Mouse (Mus musculus) monocyte, adult 5-6 weeks (primary cell): Measurements from ENCODE around the gene Pkp4. TPM values are rescaled to one million over a fixed set of nuclear protein-coding genes. Genes with fewer than 3 reads are reported as not detected.

Experiments
- ATAC-seq: fragments of 153-309, 156-312 bp; replicated peaks from 2 replicates; pipeline ENCODE4 v1.8.0; 2017; ENCODE audit warnings: mild to moderate bottlenecking; ENCODE audit not compliant: low TSS enrichment, insufficient number of reproducible peaks, severe bottlenecking, poor library complexity, low FRiP score
- total RNA-seq: library from RNA; stranded (forward); fragments of 200-1000, 200-491, 200-594 nt; gene quantifications from 3 replicates; pipeline ENCODE4 v1.2.3, GENCODE M21; 2017

Gene Pkp4
- total RNA-seq = 16.6 to 23.4 TPM (median 22.2 TPM) in 3 replicates

DNA sequence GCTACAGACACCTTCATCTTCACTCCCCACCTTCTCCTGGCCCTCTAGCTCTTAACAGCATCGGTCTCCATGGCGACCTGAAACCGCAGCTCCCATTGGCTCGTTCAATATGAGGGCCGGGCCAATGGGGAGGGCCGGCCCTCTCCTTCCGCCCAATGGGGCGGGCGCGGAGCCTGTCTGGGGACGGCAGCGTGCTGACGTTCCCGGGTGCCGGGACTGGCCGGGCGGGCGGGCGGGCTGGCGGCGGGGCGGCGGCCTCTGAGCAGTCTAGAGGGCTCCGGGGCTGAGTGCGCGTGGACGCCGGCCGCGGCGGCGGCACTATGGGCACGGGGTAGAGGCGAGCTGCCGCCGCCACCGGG lies at the start of gene Pkp4, which contains the start of gene Ccdc148:
Gene Pkp4 (plus strand): TSS at position 246 of the 359 bp plus-strand sequence.
Gene Ccdc148 (minus strand): TSS at position 79 of the 359 bp plus-strand sequence.
- peak; percentile 96 for ATAC-seq

DNA sequence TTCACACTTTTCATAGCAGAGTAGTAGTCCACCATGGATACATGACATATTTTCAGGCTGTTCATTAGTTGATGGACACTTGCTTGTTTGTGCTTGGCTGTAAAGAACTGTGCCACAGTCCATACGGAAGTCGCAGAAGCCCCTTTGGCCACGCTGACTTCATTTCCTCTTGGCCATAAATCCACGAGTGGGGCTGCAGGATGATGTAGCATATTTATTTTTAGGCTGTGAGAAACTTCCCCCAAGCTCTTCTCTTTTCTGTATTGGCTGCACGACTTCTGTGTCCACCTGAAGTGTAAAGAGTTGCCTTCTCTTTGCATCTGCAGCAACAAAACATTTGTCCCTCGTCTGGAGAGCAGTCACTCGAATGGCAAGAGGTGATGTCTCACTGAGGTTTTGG lies 31.6 kb upstream of the Pkp4 start:
- peak; percentile 63; the same call in 1 of the 2 replicates for ATAC-seq

DNA sequence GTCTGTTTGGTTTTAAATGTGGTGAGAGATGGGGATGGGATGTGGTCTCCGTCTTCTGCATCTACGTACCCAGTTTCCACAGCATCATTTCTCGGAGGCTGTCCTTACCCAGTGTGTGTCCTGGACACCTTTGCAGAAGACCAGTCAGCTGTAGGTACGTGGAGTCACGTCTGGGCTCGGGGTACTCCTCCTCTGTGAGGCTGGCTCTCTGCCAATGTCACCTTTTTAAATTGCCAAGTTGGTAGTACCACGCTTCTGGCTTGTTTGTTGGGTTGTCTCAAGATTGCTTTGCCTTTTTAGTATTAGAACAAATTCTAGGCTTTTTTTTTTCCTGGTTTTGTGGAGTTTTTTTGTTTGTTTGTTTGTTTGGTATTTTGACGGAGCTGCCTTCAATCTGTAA lies 30.8 kb upstream of the Pkp4 start:
- no peak for ATAC-seq

DNA sequence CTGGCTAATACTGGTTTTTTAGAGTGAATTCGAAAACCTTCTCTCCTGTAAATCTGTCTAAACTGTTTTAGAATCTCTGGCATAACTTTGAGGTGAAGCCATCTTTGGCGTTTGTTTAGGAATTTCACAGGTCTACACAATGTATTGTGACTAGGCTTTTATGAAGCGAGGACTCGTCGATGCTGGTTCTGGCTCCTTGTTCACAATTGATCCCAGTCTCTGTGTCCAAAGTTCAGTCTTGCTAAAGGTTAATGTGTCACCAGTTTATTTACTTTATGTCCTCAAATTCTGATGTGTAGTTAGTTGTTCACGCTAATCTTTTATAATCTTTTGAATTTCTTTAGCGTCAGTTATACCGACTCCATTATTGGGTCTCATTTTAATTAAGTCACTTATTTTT lies 29.6 kb upstream of the Pkp4 start:
- ATAC-seq = no peak

DNA sequence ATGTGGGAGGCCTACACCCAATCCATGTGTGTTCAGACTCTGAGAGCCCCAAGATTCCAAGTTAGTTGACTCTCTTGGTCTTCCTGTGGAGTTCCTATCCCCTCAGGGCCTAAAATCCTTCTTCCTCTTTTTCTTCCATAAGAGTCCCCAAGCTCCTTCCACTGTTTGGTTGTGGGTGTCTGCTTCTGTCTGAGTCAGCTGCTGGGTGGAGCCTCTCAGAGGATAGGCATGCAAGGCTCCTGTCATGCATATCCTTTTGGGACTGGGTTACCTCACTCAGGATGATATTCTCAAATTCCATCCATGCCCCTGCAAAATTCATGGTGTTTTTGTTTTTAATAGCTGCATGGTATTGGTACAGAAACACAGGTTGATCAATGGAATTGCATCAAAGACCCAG lies 5.2 kb upstream of the Pkp4 start:
- ATAC-seq = no peak

DNA sequence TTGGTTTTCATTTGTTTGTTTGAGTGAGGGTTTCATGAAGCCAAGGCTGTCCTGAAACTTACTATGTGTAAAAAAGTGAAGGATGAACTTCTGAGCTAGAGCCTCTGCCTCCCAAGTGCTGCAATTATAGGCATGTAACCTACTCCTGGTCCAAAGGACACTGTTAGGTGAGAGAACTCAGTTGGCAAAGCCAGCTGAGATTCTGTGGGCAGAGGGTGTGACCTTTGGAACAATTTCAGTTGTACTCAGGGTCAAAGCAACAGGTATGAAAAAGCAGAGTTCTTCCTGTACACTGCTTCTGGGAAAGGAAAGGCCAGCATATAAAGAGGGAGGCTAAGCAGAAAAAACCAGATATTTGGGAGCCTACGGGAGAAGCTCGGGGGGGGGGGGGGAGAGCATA lies 2.5 kb upstream of the Pkp4 start:
- ATAC-seq = no peak

DNA sequence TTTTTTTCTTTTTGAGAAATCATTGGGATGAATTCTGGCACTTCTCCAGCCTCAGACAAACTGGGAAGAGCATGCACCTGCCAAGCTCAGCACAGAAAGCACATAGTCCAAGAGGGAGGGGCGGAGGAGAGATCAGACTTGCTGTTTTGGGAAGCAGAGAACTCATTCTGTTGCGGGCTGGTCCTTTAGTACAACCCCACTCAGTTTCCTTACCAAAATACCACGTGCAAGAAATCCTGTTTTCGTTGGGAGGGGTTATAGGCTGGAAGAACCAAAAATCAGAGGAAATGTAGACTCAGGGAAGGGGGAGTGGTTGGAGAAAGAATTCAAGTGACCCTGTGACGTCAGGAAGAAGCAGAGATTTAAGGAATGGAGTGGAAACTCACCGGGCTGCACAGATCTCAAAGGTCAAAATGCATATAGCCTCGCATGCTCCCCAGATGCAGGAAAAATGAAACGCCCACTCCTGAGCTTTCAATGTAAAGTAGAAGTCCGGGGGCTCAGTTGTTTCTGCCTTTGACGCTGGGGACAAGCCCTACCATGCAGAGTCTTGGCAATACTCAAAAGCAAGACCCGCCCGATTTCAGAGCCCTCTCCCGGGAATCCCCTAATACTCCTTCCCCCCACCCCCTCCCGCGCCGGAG lies 567 bp upstream of the Pkp4 start:
- ATAC-seq = no peak

DNA sequence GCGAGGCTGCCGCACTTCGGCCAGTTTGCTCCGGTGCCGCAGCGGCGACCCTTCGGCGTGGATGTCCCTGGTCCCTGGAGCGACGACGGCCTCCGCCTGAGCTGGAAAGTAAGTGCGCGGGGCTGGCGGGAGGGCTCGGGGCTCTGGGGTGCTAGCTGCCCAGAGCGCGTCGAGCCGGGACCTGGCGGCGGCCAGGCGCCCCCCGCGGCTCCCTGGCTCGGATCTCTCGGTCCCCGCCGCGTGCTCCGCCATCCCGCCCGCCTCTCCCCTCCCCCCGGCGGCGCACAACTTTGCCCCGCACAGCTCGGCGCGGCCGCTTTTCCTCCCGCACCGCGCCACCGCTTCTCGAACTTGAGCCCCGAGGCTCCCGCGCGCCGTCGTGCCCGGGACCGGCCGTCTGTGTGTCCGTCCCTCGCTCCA lies 381 bp downstream of the Pkp4 start:
- ATAC-seq = no peak

DNA sequence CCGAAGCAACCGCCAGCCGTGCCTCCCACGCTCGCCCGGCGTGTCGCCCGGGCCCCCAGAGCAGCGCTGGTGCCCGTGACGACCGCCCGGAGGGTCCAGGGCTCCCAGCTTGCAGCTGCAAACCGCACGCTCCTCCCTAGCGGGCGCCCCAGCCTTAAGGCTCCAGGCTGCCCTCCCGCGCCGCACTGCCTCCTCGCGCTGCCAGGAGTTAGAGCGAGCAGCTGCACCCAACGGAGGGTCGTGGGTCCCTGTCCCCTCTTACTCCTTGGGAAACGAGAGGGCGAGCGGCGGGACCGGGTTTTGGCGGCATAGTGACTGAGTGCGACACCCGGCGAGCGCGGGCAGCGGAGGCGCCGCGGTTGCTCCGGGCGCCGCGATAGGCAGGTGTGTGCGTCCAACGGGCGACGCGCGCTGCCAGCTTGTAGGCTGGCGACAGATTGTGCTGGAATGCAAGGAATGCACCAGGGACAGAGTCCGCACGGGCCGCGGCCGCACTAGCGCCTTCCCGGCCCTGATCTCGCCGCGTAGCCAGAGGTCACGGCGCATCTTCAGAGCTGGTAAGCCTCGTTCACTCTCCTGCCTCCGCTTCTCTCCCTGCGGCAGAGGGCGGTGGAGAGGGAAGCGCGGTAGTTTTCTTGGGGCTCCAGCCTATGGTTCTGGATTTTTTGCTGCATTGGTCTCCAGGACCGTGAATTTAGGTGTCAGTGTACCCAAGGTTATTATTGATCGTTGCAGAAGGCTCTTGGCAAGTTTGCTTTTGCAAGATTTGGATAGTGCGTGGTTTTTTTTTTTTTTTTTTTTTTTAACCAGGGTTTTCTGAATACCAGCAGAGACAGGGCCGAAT lies 1.0 kb downstream of the Pkp4 start:
- ATAC-seq = peak; percentile 32; the same call in 1 of the 2 replicates

DNA sequence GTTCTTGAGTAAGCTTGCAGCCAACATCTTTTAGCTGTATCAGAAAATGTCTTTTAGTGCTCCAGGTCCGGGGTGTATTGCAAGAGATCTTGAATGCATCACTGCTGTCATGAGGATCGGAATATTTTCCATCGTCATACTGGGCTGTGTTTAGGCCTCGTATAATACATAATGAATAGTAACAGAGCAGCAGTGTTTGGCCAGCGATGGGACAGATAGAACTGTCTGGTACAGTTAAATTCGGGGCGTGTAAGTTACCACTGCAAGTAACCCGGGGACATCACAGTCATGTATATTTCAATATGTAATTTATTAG lies 1.6 kb downstream of the Pkp4 start:
- no peak for ATAC-seq

DNA sequence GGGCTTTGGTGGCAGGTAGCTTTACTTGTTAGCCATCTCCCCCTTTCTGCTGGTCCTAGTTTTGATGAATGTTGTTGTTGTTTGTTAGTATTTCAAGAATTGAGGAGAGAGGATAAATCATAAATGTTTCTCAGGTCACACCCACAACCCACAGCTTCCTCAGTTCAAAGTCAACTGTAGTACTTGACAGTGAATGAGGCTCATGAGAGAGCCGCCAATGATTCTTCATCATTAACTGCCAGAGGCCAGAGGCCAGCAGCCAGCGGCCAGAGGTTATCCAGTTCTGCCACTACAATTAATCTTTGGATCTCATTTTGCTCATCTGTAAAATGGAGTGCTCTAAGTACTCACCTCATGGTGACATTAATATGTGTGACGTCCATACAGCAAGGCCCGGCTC lies 6.3 kb downstream of the Pkp4 start:
- no peak for ATAC-seq

DNA sequence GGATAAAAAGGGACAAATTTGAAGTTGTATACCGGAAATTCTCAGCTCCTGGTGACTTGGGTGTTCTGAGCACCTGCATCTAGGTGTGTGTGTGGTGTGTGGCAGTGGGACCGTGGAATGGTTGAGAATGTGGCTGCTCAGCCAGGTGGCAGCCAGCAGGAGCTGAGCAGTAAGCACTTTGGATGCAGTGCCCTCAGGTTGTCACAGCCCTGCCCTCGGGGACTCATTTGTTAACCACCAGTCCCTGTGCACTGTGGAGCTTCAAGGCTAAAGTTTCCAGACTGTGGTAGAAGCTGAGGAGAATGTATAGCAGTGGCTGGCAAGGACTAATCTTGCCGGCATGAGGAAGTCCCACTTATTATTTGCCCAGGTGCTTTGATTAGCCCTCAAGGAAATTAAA lies 7.2 kb downstream of the Pkp4 start:
- 0 out of 2 replicates have a peak, but pooled peaks have one; percentile 22 for ATAC-seq

DNA sequence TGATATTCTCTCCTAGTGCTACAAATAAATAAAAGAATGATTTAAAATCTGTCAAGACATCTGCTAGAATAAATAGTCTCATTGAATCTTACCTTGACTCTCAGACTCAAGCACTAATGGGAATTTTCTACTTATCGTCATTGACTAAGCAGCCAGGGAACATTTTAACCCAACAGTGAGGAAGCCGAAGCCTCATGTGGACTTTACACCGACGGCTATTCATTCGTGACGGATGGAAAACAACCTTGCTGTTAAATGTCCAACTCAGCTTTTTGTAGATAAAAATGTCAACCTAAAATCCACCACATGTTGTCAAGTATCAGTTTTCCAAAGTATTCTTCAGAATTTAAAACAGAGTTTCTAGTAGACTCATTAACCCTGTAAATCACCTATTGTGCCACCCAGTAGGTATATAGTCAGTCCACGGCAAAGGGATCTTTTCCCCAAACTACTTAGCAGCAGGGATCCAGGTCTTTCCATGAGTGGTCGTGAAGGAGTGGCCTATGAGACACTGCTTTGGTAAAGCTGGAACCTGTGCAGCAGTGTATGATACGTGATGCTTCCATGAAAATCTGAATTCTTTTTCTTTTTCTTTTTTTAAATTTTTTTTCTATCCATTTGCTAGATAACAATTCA lies 9.0 kb downstream of the Pkp4 start:
- no peak for ATAC-seq

DNA sequence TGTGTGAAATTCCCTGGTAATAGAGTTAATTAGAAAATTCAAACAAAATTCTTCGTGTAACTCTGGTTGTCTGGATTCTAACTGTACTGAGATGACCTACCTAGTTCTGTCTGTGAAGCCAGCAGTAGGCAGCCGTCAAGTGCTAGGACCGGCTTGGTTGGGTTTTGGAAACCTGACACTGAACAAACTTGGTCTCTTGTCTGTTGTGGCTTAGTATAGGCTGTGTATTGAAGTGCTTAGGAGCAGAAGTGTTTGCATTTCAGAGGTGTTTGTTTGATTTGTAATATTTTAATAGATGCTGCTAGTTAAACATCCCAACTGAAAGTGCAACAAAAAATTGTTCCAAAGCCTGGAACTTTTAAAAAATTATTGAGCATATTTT lies 9.5 kb downstream of the Pkp4 start:
- ATAC-seq = no peak

DNA sequence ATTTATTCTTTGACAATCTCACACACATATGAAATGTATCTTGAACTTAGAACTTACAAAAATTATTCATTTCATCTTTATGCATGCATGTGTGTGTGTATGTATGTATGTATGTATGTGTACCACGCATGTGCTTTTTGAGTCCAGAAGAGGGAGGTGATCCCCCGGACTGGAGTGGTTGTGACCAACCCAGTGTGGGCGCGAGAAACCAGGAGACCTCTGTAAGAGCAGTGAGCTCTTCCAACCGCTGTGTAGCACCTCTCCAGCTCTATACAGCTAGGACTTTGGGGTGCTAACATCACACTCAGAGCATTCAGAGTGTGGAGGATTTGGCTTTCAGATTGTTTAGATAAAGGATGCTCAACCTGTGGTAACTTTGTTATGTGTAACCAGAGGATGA lies 9.9 kb downstream of the Pkp4 start:
- no peak for ATAC-seq

DNA sequence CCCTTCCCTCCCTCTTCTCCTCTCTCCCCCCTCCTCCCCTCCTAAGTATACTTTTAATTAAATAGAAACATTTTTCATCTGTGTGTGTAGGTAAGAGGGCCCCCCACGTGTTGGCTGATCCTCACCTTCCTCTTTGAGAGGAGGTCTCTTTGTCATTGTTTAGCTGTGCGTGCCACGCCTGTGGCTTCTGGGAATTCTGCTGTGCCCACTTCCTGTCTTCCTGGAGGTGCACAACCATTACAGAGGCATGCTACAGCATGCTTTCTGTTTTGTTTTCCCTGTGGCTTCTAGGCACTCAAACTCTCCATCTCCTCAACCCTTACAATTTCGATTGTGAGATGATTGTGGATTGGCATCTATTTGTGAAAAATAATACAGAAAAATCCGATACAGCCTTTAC lies 10.9 kb downstream of the Pkp4 start:
- no peak for ATAC-seq

DNA sequence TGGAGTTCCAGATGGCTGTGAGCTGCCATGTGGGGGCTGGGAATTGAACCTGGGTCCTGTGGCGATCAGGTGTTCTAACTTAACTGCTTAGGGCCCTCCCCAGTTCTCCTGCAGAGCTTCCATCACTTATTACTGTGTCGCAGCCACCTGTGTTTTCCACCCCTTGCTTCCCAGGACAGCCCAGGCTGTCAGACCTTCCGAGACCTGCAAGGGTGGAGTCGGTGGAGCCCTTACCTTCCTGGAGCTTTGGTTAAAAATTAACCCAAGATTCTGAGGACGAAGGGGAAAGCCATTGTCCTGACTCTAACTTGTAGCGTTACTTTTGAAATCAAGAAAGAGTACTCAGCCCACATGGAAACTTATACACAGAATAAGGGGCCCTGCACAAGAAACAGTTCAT lies 15.3 kb downstream of the Pkp4 start:
- no peak for ATAC-seq

DNA sequence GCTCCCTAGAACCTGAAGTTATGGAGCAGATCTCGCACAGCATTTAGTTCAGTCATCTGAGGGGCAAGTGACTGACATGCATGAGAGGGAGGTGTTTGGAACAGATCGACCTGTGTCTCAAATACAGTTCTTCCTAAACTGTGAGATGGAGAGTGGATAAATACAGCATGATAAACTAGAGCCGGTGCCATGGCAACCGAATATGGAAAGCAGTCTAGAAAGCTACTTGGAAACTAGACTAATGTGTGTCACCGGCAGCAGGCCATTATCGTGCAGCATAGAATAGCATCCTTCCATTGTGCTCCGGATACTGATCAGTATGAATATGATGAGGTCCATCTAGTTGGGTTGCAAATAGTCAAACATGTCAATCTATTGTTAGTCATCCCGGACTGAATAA lies 17.5 kb downstream of the Pkp4 start:
- no peak for ATAC-seq

DNA sequence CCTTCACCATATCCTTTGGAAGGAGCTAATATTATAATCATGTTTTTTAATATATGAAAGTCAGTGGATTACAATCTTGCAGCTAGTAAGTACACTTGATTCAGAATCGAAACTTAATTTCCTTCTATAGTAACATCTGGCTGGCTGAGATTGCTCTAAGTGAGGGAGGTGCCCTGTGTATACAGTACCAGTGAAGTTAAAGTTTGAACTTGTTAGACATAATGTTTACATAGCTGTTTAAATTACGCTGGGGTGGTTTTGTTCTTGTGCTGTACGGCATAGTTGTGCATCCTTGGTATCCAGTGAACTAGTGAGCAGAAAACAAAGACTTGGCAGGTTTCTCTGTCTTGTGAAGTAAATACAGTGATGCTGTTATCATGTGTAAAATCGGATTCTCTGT lies 18.3 kb downstream of the Pkp4 start:
- ATAC-seq = no peak

DNA sequence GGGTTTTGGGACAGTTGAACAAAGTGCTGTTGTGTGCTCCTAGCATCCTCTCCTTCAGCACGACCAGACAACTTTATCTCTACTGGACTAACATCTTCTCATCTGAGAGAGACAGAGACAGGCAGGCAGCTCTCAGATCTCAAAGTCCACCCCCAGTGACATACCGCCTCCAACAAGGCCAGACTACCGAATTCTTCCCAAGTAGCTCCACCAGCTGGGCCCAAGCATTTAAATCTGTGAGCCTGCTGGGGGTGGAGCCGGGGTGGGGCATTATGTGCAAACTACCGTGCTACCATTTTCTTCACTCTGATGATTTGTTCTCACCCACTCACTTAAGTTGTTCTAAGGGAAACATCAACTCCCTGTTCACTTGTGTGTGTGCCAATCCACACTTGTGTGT lies 18.8 kb downstream of the Pkp4 start:
- ATAC-seq = no peak
